In genomic region chr19:60598025-60598697, GRCm38 (mm10) we compare ENCODE assay signal across 20 mouse cellular contexts. TPM values are rescaled to one million over a fixed set of nuclear protein-coding genes. Genes with fewer than 3 reads are reported as not detected.
A peak's percentile ranks its signal among the peaks of the same experiment; 100 is the strongest.
DNase-seq lines count a peak whose midpoint lies in the region; ATAC-seq lines count a peak whose summit lies in the region.
"Had no signal": no experiment of that assay in that cellular context is flagged by ENCODE, and none has a peak within 500 bp of the region (broad histone marks: within the 10 kb centered on the region; RNA-seq: fewer than 3 reads in every experiment).

No protein-coding gene starts in this region.

- no peaks in the 10 kb centered on the region for H3K4me1 ChIP-seq in heart, embryonic 11.5 days (ENCODE audit: control insufficient read depth, insufficient read depth, low read length)
- no peaks in the 10 kb centered on the region for H3K4me1 ChIP-seq in forebrain, embryonic 13.5 days
- H3K4me1 ChIP-seq: embryonic facial prominence, embryonic 13.5 days; forebrain, embryonic 12.5 days; heart, embryonic 10.5 days; heart, embryonic 15.5 days; hindbrain, embryonic 10.5 days; hindbrain, embryonic 15.5 days had no signal

- no peaks in the 10 kb centered on the region for H3K9me3 ChIP-seq in heart, embryonic 11.5 days (replicated peaks; ENCODE audit: control insufficient read depth, low read length)
- H3K9me3 ChIP-seq in forebrain, embryonic 13.5 days (replicated peaks), result no peaks in the 10 kb centered on the region
- H3K9me3 ChIP-seq: embryonic facial prominence, embryonic 13.5 days; forebrain, embryonic 12.5 days; heart, embryonic 10.5 days; heart, embryonic 15.5 days; hindbrain, embryonic 10.5 days; hindbrain, embryonic 15.5 days had no signal

- no peak overlapping the region for H3K4me3 ChIP-seq in heart, embryonic 11.5 days (ENCODE audit: low read depth, low read length)
- H3K4me3 ChIP-seq in macrophage (ENCODE audit: inconsistent target), result peak overlapping the region; percentile 16
- no peak overlapping the region for H3K4me3 ChIP-seq in forebrain, embryonic 13.5 days
- H3K4me3 ChIP-seq: embryonic facial prominence, embryonic 13.5 days; forebrain, embryonic 12.5 days; heart, embryonic 10.5 days; heart, embryonic 15.5 days; hindbrain, embryonic 10.5 days; hindbrain, embryonic 15.5 days had no signal

- H3K79me2 ChIP-seq in macrophage (ENCODE audit: inconsistent target), result peaks cover 10% of the 10 kb centered on the region; the same call in 1 of the 2 replicates

- H3K9ac ChIP-seq in heart, embryonic 11.5 days (ENCODE audit: low read depth, low read length), result no peak overlapping the region
- H3K9ac ChIP-seq in forebrain, embryonic 13.5 days, result no peak overlapping the region
- H3K9ac ChIP-seq: embryonic facial prominence, embryonic 13.5 days; forebrain, embryonic 12.5 days; forebrain, postnatal 0 days; heart, embryonic 15.5 days; hindbrain, embryonic 15.5 days had no signal

- no peaks in the 10 kb centered on the region for H3K36me3 ChIP-seq in heart, embryonic 11.5 days (ENCODE audit: control insufficient read depth, insufficient read depth, low read length)
- H3K36me3 ChIP-seq in macrophage (ENCODE audit: inconsistent target), result no peaks in the 10 kb centered on the region
- no peaks in the 10 kb centered on the region for H3K36me3 ChIP-seq in forebrain, embryonic 13.5 days (ENCODE audit: poor library complexity, severe bottlenecking)
- H3K36me3 ChIP-seq: embryonic facial prominence, embryonic 13.5 days; forebrain, embryonic 12.5 days; heart, embryonic 10.5 days; heart, embryonic 15.5 days; hindbrain, embryonic 10.5 days; hindbrain, embryonic 15.5 days had no signal

- no peaks in the 10 kb centered on the region for H3K27me3 ChIP-seq in heart, embryonic 11.5 days (ENCODE audit: control insufficient read depth, insufficient read depth, low read length)
- H3K27me3 ChIP-seq in forebrain, embryonic 13.5 days, result no peaks in the 10 kb centered on the region; the same call in 1 of the 2 replicates
- H3K27me3 ChIP-seq: embryonic facial prominence, embryonic 13.5 days; forebrain, embryonic 12.5 days; heart, embryonic 15.5 days; hindbrain, embryonic 15.5 days had no signal

- no peak overlapping the region for H3K27ac ChIP-seq in heart, embryonic 11.5 days (ENCODE audit: low read depth, low read length)
- peak overlapping the region; percentile 99 for H3K27ac ChIP-seq in macrophage
- no peak overlapping the region for H3K27ac ChIP-seq in forebrain, embryonic 13.5 days
- H3K27ac ChIP-seq: embryonic facial prominence, embryonic 13.5 days; forebrain, embryonic 12.5 days; heart, embryonic 10.5 days; heart, embryonic 15.5 days; hindbrain, embryonic 10.5 days; hindbrain, embryonic 15.5 days had no signal

- WGBS in heart, embryonic 11.5 days (ENCODE audit: insufficient replicate concordance), result 78% methylated on average over 8 of the region's 8 CpGs
- WGBS in macrophage (ENCODE audit: missing documents), result 28% methylated on average over 8 of the region's 8 CpGs
- 88% methylated on average over 8 of the region's 8 CpGs for WGBS in forebrain, embryonic 13.5 days

- peak; percentile 88 for DNase-seq in heart, adult 11 months
- peak; percentile 10 for DNase-seq in 416B (ENCODE audit: low read depth)
- peak; percentile 16 for DNase-seq in skeletal muscle tissue, adult 2 months (ENCODE audit: low read depth, low spot score)
- DNase-seq in layer of hippocampus, postnatal 25 days (ENCODE audit: extremely low spot score in 1 of 2, low spot score in 1 of 2), result no peak
- DNase-seq: adrenal gland, postnatal 10 days; cerebellum, adult 18-20 months; cerebellum, adult 9-11 months; cerebellum, postnatal 36 days; forebrain, postnatal 0 days; gastrocnemius, postnatal 14 days; heart, postnatal 14 days had no signal

- ATAC-seq in heart, embryonic 11.5 days (replicated peaks; ENCODE audit: insufficient number of reproducible peaks, low FRiP score, low TSS enrichment), result no peak
- ATAC-seq in forebrain, embryonic 13.5 days, result no peak
- ATAC-seq: forebrain, postnatal 0 days had no signal

- no peak overlapping the region for H3K4me2 ChIP-seq in heart, embryonic 11.5 days
- no peak overlapping the region for H3K4me2 ChIP-seq in forebrain, embryonic 13.5 days
- H3K4me2 ChIP-seq: embryonic facial prominence, embryonic 13.5 days; forebrain, embryonic 12.5 days; heart, embryonic 15.5 days; hindbrain, embryonic 15.5 days had no signal

RNA-seq across cellular contexts. Expression of gene Cacul1, which starts 17.3 kb away (rescaled TPM):
- 22.5 and 24.5 TPM in 2 replicates for polyA plus RNA-seq in heart, embryonic 11.5 days (2014; fragmentation: Nextera tagmentation; extraction: Ambion mirVana)
- total RNA-seq in macrophage (2018; cell fraction: chromatin; rRNA removed), result 100 to 1,000 TPM; 110 to 288 (median 150) TPM
- total RNA-seq in macrophage (2018; cell fraction: cytosol; rRNA removed), result 100 to 1,000 TPM in 12 of 26 experiments, 10 to 100 TPM in 14; 64.5 to 115 (median 87.7) TPM
- total RNA-seq in macrophage (2018; cell fraction: nucleus; rRNA removed), result 100 to 1,000 TPM in 16 of 26 experiments, 10 to 100 TPM in 10; 75.3 to 234 (median 109) TPM
- 52.9 to 82.4 TPM (median 63.5 TPM) in 3 replicates for polyA plus RNA-seq in macrophage (2018)
- 10 to 100 TPM; 48.0 to 51.6 TPM for total RNA-seq in layer of hippocampus, postnatal 25 days (2021)
- 19.3 and 20.9 TPM in 2 replicates for polyA plus RNA-seq in forebrain, embryonic 13.5 days (2015; fragmentation: Nextera tagmentation; extraction: Ambion mirVana)

Comparison
In these comparisons a context has a peak if more than half of its experiments do, and no peak if none do; other contexts are left out.
1. DNase-seq: peak in heart, adult 11 months (single experiment), 416B (single experiment) and skeletal muscle tissue, adult 2 months (single experiment); none in layer of hippocampus, postnatal 25 days (0 of 2).